Mouse (Mus musculus) heart, adult 9 months (tissue): ENCODE measurements around the gene Igfbp4.

Experiments
- DNase-seq, 2 experiments: peaks; one replicate each; pipeline ENCODE4 v3.0.0; 2022; ENCODE audit warnings: low spot score in 2 of 2

Gene Igfbp4

DNA sequence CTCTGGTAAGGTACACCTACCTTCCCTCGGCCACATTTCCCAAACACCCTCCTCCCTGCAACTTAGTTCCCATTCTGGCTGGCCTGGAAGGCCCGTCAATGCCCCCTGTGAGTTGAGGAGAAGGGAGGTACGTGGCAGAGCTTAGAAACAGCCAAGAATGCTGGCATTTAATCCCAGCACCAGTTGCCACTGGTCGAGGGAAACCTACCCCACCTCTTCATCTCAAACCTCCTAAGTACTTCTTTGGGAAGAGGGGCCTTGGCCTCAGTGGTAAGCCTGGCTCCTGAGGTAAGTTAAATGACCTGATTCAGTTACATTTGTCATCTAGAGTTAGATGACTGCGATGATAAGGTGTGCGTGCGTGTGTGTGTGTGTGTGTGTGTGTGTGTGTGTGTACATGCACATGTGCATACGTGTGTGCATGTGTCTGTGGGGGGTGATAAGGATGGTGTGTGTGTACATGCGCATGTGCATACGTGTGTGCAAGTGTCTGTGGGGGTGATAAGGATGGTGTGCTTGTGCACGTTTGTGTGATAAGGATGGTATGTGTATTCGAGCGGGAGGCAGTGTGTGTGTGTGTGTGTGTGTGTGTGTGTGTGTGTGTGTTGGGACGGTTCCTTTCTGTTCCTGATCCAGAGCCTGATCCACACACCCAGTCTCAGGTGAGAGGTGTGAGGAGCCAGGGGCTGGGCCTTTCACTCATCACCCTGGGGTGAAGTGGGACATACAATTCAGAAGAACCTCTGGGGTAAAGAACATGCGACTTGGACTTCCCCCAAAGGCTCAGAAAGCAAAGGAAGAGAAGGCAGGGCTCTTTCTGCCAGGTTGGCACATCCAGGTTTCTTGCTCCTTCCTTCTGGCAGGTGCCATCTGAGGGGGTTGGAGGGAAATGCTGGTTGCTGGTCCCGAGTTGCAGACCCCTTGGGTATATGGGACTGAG lies 1.1 kb downstream of the Igfbp4 start:
- DNase-seq = no peak

DNA sequence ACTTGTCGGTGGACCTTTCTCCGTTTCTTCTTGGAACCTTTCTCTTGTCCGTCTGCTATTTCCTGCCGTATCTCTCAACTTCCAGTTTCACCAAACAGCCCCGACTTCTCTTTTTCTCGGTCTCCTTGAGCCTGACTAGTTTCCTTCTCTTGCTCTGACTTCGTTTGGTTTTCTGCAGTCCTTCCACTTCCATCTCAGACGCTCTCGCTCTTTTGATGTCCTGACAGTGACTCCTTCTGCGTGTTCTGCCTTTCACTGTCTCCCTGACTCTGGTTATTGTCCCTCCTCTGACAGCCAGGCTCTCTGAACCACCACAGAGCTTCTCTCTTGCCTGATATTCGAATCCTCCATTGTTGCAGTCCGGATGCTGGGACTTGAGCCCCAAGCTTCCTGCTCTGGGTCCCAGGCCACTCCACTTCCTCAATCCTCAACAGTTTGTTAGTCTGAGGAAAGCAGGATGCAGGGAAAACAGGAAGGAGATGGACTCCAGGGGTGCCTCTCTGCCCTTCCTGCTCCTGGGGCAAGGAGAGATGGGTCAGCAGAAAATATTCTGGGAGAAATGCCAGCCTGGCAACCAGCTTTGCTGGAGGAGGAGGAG lies 1.9 kb downstream of the Igfbp4 start:
- peak; percentile 66 to 82 for DNase-seq

DNA sequence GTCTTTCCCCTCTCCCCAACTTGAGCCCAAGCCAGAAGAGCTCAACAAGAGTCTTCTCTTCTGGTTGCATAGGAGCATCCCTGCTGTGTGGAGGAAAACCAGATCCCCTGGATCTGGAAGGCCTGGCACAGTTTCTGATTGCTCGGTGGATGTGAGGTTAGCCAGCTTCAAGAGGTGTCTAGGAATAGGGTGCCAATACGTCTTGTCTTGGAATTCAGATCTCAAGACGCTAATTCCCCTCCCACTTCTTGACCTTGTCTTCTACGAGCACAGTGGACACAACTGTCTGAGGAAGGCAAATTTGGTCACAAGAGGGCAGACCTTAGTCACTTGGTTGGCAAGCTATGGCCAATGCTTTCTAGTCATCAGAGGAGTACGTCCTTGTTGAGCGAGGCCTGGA lies 2.6 kb downstream of the Igfbp4 start:
- DNase-seq = no peak

DNA sequence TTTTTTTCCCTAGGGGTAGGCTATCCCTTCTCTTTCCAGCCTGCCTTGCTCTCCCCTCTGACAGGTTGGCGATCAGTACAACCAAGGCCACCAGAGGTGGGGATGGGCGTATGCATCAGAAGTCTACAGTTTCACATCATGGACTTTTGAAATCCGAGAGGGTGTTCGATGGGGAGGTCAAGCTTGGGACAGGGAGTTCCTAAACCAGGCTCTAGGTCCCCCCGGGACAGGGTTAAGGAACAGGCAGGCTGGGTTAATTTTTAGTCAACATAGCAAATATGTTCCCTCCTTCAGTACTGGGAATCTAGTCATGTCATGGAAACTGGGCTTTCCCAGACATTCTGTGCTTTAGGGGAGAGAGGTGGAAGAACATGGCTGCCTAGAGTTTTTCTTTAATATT lies 3.3 kb downstream of the Igfbp4 start:
- peak in 1 of 2 experiments; percentile 56 for DNase-seq

DNA sequence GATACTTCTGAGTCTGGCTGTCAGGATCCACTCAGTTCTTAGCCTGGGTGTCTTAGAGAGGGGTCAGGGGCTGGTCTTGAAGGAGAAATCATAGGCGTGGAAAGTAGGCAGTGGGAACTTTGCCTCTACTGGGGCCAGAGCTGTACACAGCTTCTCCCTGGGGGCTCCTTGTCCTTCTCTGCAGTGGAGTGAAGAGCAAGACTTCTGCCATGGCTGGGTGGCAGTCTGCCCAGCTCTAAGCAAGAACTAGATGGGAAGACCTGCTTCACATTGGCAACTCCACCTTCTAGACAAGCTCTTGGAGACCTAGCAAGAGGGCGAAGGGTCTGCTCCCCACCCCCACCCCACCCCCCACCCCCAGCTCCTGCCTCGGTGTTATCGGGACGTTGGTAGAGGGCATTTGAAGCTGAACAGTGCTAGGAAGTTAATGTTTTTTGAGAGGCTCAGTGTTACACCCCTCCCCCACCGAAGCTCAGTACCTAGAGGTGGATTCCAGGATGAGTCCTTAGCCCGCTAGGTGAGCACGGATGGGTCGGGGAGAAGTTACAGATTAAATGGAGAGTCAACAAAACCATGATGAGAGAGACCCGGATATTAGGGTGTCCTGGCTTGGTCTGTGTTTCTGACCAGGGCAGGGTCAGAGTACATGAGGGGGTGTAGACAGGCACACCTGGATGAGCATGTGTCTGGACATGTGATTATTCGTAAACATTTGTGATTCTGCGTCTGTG lies 4.3 kb downstream of the Igfbp4 start:
- no peak for DNase-seq

DNA sequence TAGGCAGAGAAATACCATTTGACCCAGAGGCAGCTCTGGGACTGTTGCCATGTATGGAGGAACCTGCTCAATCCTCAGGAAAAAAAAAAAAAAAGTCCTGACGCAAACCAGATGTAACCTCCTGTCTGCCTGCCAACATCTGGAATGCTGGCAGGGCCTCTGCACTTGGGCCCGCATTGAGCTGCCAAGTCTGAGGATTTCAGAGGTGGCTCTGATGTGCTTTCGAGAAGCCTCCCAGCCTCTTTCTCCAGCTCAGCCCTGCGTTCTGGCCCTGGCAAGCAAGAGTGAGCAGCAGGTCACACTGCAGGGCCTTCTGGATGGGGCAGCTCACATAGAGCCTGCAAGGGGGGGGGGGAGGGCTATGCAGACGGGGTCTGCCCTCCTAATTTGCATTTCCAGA lies 6.1 kb downstream of the Igfbp4 start:
- DNase-seq = peak; percentile 87 to 92

DNA sequence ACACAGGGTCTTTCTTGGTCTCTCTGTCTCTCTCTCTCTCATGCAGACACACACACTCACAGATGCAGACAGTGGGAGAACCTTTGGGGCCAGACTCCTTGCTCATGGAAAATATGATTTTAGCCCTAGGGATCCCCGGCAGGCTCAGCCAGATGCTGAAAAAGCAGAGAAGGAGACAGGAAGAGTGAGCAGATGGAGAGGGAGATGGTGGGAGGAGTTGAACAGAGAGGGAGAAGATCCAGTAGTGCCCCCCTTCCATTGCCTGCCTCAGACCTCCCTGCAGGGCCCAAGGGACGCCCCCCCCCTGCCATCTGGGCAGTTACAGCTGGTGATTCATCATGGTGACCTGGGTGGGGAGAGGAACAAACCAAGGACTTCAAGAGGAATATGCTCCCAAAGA lies 6.6 kb downstream of the Igfbp4 start:
- DNase-seq = peak; percentile 50 to 53

DNA sequence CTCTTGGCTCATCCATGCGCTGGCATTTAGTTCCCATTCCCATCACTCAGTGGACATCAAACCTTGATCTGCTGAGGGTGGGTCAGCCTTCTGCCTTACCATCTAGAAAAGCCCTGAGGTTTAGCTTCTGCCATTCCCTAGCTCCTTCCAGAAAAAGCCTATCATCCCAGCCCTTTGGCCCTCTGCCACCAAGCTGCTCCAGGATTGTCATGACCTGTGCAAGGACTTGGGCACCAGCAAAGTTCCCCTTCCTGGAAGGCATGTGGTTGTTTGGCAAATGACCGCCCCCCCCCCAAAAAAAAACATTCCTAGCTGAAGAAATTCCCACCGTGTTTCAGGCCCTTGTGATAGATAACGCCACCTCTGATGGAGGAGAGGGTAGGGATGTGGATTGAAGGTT lies 14.1 kb downstream of the Igfbp4 start:
- DNase-seq = no peak

DNA sequence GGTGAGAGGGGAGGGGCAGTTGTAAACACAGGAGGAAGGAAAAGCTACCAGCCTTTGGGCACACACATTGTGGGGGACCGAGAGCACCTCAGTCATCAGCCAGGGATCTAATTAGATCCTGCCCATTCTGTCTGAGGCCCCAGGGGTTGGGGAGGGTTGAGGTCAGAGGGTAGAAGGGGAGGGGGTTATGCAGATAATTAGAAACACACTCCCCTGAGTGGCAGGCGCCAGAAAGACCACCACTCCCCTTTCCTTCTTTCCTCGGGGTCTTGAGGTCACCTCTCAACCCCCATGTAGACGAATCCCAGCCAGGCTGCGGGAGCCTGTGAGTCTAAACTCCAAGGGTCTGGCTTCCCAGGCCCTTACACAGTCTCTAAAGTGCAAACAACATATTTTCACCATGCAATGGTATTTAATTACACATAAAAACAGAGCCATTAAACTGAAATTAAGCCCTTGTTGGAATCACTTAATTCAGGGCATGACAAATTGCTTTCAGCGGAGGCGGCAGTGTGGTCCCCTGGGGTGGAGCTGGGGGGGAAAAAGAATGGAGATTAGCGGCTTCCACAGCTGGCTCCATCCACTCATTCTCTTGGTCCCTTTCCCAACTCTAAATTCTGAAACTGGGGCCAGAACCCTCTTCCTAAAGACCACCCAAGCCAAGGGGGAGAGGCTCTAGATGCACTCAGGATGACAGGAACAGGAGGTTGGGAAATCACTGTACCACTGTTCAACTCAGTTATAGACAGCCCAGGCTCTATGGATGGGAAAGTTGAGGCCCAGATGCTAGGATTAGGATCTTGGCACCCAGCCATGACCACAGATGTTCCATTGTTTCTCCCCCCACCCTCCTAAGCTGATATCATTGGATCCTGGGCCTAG lies 14.8 kb downstream of the Igfbp4 start:
- peak; percentile 70 to 73 for DNase-seq

DNA sequence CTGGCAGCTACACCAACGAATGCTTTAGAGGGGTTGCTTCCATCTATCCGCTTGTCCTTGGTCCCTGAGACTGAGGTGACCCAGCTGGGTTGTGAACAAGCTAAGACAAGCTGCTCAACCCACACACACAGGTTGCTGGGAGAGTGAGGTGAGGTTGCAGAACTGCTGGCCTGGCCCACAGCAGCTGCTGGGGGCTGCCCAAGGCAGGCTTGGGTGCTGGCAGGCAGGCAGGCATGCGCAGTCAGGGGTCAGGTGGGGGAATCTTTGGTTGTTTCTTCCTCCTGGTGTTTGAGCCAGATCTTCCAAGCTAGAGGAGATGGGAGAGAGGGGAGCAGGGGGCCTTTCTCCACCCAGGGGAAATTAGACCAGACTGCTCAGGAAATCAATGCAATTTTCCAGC lies 19.4 kb downstream of the Igfbp4 start:
- DNase-seq = no peak

DNA sequence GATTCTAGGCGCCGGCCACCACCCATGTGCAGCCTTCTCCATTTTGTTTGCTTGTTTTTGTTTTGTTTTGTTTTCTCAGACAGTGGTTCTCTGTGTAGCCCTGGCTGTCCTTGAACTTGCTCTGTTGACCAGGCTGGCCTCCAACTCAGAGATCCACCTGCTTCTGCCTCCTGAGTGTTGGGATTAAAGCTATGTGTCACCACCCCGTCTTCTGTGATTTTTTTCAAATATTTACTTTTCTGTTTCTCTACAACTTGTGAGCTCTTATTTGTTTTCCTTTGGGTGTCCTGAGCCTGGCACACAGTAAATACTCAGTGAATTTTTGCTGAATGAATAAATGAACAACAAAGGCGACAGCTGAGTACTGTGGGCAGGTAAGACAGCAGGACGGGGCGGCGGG lies 21.6 kb downstream of the Igfbp4 start:
- no peak for DNase-seq

DNA sequence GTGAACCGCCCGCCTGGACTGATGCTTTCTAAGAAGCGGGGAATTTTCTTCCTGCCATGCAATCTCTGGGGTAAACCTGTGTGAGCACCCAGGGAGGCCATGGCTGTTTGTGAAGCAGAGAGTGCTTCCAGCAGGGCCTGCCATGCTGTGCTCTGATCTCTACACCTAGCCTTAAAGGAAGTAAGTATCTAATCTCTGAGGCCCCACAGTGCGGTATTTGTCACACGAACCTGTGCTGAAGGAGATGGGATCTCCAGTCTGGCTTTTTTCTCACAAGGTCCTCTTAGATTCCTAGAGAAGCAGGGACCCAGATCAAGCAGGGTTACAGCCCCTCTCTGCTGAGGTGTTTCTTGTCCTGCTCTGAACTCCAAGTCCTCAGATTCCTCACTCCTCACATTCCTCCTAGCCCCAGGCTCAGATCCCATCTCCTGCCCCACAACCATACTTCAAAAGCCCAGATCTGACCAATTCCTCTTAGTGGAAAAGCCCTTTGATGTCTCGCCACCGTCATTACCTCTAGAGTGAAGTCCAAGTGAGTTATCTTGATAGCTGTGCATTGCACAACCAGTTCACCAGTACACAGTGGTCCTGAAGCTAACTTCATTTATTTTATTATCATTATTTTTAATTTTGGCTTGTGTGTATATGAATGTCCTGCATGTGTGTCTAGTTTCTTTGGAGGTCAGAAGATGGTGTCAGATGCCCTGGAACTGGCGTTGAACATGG lies 22.5 kb downstream of the Igfbp4 start:
- DNase-seq = no peak

DNA sequence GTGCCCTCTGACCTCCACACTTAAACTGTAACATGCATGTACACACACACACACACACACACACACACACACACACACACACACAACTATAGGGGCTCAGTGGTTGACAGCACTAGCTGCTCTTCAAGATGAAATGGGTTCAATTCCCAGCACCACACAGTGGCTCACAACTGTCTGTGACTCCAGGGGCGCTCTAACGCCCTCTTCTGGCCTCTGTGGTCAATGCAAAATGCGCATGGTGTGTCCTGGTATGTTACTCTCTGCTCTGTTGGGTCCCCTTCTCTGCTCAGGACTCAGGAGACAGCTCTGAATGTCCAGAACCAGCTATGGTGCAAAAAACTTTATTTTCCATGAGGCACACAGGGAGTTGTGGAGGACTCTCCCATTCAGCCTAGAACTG lies 24.3 kb downstream of the Igfbp4 start:
- no peak for DNase-seq

DNA sequence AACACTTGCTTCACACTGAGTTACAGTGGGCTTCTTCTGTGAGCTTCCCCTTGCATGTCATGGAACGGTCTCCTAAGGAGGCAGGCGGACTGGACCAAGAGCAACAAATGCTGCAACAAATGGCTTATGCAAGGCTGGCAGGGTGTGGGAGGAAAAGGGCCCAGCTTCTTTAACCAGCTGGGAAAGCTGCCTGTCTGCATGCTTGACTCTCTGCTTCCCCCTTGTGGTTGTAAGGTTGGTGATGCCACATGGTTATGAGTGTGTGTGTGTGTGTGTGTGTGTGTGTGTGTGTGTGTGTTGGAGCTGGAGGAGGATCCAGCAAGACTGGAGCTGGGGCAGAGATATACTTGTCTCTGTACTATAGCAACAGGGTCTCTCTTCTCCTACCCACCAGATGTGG lies 24.9 kb downstream of the Igfbp4 start:
- DNase-seq = peak; percentile 87 to 91

DNA sequence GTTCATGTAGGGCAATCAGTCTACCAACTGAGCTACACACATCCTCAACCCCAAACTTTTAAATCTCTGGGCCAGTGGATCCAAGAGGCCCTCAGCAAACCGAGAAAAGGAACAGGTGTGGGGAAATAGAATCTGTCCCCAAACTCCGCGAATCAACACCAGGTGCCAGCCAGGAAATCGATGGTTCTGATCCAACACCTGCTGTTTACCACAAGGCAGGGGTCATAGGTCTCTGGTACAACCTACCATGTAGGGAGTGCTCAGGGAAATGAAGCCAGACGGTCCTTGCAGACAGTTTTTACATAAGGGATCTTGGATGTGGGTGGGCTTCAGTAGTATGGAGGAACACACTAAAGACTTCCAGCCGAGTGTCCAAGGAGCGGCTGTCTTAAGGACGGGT lies 26.5 kb downstream of the Igfbp4 start:
- DNase-seq = no peak

DNA sequence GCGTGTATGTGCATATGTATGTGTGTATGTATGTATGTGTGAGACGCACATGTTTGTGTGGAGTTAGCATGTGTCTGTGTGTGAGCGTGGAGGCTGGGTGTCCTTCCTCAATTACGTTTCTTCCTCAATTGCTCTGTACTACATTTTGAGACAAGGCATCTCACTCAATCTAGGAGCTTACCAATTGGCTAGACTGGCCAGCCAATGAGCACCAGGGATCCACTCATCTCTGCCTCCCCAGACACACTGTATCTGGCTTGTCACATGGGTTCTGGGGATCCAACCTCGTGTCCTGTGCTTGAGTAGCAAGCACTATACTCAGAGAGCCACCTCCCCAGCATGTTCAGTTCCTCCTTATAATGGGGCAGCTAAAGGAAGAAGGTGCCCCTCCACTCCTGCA lies 27.4 kb downstream of the Igfbp4 start:
- no peak for DNase-seq

DNA sequence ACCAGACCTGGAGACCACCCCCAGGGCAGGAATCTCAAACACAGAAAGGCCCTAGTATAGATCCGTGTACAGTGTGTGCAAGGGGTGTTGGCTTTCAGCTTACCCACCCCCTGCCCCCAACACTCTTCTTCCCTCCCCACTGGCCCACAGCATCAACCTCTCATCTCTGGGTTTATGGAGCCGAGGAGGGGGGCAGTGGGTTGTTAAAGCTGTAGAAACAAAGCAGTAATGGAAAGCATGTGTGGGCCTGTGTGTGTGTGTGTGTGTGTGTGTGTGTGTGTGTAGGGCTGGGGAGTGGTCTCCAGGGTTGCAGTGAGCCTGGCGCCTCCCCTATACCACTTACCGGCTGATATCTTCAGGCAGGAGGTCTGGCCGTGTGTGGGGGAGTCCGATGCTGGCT lies 30.8 kb downstream of the Igfbp4 start:
- no peak for DNase-seq

DNA sequence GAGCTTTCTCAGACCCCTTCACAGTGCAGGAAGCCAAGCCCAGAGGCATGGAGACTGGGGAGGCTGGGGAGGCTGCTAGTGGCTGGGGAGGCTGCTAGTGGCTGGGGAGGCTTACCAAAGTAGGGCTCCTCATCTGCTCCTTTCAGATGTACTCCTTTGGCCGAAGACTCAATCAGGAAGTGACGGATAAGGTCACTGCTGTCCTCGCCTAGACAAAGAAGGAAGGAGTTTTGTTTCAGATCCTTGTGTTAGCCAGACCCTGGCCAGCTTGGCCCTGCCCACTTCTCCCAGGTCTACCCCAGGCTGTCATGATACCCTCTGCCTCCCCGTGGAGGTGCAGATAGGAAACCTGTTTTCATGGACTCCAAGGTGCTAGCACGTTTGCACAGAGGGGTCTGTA lies 32.7 kb downstream of the Igfbp4 start:
- no peak for DNase-seq

DNA sequence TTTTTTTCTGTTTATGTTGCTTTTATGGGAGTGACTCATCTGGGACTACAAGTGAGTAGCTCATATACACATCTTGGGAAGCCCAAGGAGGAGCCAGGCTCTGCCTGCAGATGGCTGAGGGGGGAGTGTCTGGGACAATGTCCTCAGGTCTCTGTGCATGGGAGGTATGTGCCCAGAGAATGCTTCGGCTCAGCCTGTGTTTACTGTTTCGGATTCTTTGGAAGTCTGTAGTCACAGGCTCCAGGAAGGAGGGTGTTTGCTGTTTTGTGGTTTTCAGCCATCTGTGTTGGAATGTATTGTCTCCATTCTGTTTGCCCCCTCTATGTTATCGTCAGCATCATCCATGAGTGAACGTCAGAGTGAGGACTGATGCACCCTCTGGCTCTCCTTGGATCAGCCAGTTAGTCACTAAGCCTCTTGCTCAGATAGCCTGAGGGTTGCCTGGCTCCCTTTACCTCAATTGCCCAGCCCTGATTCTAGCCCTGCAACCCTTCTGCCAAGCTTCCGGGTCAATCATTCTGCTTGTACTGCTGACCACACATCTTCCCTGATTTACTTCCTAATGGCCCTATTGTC lies 35.8 kb downstream of the Igfbp4 start:
- no peak for DNase-seq

DNA sequence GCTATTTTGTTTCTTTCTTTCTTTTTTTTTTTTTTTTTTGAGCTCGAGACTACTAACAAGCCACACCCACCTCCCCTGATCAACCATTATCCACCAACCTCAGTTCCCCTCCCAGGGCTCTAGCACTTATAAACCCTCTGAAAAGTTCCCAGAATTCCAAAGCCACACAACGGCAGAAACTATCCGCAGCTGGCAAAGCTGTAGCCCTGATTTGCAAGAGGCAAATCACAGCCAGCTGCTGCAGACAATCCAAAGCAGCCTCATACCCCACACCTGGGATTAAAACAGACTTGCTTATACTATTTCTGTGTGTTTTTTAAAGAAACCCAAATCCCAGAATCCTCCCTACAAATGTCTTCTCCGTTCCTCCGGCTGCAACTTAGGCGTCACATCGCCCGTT lies 36.8 kb downstream of the Igfbp4 start:
- no peak for DNase-seq
